Mouse (Mus musculus) gastrocnemius, postnatal 4 days (tissue): ENCODE data around the gene Pde4d. TPM values are rescaled to one million over a fixed set of nuclear protein-coding genes. Genes with fewer than 3 reads are reported as not detected.

Experiments
- DNase-seq, 2 experiments: peaks; one replicate each; pipeline ENCODE4 v3.0.0; 2021 to 2022; ENCODE audit warnings: low spot score in 2 of 2, mixed read lengths in 2 of 2
- total RNA-seq, 2 experiments: library from RNA; stranded (reverse); gene quantifications; 2 replicates each; pipeline ENCODE4 v1.2.3; 2021

Pde4d gene
- total RNA-seq, 2 experiments from 2014 or later, result 67.3 to 73.3 TPM

DNA sequence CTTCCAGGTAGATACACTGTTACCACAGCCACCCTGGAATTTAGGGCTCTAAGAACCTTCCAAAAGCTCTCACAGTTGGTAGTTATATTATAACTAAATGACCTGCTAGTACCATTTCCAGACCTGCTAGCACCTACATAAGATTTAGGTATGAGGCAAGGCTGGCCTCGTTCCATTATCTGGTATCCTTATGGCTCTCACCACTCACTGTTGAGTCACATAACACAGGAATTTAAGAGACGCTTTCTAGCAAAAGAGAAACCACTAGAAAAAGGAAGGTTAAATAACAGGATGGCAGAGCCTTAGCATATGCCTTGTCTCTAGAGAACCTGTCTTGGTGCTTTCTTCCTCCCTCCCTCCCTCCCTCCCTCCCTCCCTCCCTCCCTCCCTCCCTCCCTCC, 910.2 kb downstream of the Pde4d start:
- DNase-seq, result no peak

DNA sequence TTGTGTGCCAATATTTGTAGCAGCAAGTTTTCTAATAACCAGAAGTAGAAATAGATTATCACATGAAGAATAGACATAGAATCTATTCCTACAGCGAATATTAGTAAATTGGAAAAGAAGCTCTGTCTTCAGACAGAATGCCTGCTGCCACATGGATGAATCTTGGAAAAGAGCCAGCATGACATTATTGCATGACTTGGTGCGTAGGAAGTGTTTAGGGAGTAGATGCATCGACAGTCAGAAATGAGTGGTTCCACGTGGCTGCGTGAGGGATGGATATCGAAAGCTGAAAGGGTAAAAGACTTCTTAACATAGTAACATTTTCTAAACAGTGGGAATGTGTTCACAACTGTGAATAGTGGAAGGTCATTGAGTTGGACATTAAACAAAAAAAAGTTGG, 912.6 kb downstream of the Pde4d start:
- DNase-seq, result no peak

DNA sequence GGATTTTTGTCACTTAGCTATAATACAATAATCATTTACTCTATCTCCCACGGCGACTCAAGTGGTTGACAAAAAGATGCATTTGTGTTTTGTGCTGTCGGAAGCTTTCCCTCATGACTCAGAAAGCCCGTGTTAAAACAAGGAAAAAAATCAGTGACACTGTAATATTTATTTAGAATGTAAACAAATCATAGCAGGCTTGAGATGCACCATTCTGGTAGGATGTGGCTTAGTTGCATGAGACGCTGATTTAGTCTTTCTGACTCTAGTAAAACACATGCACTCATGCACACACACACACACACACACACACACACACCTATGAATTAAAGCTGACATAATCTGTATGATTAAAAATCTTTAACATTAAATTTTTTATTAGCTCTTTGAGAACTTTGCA, 924.7 kb downstream of the Pde4d start:
- no peak for DNase-seq

DNA sequence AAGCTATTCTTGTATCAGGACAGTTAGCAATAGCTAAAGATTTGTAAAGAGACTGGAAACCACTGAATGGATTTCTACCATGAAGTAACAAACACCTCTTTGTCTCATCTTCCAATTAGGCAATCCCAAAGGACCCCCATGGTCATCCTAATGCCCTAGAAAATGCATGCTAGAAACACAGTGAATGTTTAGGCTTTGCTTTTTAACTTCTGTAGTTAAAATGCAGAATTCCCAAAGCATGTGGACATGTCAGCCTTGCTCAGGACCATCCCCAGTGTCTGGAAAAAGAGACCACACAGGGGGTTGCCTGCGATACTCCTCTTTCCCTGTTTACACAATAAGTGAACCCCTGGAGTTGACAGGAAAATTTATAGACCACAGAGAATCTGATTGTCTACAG, 926.9 kb downstream of the Pde4d start:
- no peak for DNase-seq

DNA sequence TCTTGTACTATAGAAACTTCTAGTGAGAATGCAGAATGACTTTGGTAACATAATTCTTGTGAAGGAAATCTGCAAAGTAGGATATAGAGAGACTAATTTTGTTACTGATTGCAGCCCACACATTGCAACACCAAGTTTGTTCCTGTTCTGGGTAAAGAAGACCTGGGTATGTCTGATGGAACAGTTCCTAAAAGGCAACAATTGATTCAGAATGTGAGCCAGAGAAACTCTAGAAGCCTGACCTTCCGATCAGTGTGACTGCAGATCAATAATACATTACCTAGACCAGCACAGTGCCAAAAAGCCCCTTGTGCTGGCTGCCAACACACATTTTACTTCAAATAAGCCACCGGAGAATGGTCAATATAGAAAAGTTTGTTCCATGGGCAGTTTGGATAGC, 930.4 kb downstream of the Pde4d start:
- DNase-seq, result no peak

DNA sequence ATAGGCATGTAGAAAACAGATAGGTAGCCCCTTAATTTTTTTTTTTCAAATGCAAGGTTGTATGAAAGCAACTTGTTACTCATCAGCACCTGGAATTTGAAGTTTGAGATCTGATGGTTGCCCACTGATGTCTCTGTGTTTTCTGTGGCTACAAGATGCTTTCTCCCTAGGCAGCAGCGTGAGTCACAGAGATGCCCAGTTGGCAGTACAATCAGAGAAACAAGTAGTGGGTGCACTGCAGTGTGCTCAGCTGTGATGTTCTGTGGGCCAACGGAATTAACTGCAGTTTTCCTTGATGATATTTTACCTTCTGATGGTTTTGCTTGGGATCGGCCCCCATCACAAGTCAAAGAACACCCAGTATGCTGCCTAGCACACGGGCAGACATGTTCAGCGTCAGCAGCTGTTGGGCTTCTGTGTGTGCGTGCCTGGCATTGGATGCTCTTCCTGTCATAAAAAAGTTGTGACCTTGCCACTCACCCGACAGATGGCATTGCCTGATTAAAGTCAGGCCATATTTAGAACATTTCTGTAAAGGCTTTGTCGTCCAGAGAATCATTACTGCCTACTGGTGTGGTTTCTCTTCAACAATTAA, 939.0 kb downstream of the Pde4d start:
- DNase-seq, result no peak

DNA sequence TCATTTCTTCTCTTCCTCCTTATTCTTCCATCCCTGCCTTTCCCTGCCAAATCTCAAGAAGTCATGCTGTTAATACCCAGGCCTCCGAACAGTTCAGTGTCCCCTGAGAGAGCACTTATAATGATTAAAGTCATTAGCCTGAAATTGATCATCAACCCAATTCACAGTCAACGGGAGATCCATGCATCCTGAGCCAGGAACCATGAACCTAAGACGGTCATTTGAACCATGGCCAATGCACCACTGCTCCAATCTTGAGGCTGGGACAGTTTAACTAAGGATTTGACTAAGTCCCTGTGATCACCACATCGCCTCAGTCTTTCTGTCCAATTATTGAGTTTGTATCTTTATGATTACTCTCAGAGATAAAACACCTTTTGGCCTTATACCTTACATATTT, 952.6 kb downstream of the Pde4d start:
- DNase-seq, result no peak

DNA sequence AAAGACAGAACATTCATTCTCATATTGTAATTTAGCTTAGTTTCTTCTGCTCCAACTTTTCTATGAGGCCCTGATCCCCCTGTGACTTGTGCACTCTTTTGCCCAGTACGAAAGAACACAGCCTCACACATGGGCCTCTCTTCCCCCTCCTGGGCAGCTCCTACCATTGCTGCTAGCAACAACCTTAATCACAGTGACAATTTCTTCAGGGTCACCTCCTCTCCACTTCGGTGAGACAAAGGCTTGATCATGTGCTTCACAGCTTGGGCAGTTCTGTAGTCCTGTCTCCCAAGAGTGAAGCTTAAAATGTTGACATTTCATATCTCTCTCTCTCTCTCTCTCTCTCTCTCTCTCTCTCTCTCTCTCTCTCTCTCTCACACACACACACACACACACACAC, 953.2 kb downstream of the Pde4d start:
- DNase-seq, result no peak

DNA sequence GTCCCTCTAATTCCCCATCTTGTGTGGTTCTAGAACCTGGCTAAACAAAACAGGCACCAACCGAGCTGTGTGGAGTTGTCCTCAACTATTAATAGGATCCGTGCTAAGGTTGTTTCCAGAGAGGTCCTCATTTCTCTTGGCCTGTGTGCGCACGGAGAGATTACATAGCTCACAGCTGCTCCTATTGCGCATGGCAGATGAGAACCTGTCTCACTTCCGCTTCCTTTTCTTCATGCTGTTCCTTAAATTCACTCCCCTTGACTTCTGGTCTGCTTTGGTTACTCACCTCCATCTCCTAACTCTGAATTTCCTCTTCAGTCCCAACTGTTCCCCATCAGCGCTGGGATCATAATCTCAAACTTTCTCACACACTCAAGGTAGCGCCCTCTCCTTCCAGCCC, 956.6 kb downstream of the Pde4d start:
- DNase-seq, result no peak

DNA sequence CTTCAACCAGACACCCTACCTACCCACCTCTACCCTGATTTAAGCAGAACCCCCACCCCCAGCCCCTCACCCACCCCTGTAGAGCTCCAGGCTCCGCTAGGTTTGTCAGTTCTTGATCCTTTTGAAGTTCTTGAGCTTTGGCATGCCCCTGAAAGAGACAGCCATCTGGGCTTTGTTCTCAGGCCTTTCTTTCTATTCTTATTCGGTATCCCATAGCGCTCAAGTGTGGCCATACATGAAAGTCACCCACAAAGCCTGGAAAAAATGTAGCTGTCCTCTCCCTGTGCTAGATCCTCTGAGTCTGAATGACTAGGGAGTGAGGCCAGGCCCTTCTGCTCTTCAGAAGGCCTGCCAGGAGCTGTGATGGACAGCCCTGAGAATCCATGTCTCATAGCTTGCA, 957.6 kb downstream of the Pde4d start:
- no peak for DNase-seq

DNA sequence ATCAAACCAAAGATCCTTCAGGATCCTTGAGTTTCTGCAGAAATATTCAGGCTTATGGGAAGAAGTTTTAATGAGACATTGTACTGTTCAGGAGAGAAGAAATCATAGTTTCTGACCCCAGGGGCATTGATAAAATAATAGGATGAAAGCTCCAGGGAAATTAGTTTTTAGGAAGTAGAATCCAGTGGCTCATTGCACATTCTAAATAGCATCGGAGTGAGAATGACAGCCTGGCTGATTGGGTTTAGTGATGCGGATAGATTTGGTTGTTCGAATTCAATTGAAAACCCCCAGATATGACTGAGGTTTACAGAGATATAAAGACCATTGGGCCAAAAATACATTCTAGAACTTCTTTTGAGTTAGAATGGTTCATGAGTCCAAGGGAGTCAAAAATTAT, 970.7 kb downstream of the Pde4d start:
- no peak for DNase-seq

DNA sequence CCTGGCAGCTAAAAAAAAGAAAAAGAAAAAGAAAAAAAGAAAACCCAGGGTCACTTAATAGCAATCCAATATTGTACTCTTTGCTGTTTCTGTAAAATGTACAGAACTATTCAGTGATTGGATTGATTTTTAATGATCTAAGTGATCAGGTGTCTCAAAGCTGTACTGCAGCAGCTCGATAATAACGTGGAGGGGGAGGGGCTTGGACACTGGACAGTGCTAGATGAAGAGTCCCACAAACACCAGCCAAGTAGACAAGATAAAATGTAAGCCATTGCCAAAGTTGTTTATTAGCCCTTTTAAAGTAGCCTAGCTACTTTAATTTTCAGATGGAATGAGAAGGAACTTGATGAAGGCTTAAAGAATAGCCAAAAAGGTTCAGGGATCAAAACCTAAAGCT, 975.2 kb downstream of the Pde4d start:
- DNase-seq, result no peak

DNA sequence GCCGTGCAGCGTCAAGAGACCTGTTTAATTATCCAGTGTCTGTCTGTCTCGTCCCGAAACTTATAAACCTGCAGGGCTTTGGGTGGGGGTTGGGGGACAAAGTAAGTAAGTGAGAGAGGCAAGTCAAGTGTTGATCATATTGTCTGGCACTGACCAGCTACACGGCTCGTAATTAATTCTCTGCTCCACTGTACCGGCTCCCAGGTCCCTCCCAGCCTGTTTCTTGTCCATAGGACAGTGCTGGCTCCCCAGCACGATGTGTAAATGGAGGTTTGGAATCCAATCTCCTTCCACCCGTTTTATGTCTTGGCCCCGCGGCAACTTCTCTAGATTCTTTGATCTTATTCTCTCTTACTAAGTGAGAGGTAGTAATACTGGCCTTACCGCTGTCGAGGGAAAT, 975.8 kb downstream of the Pde4d start:
- no peak for DNase-seq

DNA sequence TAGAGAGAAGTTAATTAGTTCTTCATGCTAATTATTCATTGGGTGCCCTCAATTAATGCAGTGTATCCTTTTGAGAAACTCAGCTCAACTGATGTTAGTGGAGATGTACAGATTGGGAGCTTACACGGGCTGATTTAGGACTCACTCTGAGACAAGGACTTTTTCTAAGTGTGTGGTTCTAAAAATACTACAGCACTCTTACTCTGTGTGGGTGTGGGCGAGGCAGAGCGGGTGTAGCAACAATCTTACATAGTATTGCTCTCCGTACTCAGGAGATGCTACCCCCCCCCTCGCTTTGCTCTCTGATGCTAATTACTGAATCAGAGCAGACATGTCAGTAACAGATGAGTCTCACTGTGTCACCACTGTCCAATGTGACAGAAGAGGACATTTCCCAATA, 976.3 kb downstream of the Pde4d start:
- DNase-seq, result no peak

DNA sequence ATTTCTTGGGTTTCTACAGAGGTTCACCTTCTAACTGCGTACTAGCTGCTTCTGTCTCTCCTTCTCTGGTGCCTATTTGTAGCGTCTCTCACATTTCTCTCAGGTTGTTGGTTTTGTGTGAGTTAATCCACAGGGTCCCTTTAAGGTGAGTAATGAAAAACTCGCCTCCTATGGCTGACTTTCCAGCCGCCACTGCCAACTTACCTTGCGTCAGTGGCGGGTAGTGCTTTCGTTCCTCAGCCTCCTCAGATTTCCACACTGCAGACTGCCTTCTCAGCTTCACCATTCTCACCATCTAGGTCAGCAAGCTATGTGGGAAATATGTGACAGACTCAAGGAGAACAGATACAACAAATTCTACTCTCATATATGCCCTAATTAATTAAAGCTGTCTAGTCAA, 977.8 kb downstream of the Pde4d start:
- DNase-seq, result no peak

DNA sequence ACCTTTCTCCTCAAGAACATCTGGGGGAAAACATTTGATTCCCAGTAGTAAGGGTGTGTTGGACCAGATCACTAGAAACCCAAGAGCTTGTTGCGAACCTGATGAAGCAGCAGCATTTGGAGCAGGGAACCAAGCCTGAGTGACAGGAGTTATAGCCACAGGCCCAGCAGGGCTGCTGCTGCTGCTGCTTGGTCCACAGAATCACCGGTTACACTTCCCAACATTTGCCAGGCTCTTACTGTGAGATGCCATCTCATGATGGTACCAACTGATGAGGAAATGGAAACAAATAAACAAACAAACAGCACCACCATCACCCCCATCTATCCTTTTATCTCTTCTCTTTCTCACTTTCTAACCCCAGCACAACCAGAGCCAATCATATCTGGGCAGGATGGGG, 979.8 kb downstream of the Pde4d start:
- DNase-seq, result no peak

DNA sequence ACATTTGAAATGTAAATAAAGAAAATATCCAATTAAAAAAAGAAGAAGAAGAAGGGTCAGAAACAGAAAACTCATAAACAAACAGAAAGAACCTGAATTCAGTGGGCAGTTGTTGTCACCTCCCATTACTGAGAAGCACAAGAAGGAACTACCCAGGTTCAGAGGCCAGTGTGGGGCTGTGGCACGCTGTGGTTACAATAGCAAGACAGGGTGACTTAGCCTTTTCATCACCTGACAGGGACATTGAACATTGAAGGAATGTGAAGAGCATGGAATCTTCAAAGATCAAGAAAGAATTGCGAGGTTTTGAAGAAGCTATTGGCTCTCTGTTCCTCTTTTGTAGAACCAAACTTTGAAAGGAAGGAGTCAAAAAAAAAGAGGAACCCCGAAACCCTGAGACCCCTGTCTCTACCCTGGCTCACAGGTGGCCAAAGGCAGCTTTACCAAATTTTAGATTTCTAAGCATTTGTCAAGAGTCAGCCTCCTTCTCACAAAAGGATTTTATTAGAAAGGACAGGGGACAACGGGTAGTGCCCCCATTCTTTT, 987.6 kb downstream of the Pde4d start:
- DNase-seq, result no peak

DNA sequence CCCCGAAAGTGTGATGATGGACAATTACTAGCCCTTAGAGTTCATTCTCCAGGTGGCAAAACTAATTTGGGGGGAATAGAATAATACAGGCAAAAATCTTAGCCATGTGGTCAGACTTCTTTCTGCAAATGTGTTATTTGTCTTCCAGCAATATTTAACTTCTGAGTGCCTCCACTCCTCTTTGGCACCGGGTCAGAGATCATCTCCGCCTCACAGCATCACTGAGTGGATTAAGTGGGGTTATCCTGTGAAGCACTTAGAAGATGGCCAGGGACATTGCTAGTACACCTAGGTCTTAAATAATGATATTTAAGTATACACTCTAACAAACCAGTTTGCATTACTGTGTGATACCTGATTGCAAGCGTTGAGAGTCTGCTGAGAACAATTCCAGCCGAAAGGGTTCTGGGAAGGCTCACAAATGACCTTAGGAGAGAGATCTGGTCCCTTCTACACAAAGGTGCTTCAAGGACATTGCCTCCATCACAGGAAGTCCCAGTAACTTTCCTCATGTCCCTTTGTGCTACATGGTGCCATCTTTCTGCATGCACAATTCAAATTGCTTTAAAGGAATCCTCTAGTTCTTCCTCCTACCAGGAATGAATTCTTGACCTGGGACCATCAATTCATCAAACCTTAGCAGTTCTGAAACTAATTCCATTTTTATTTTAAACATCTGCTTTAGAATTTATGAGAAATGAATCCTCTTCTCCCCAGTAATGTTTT, 989.9 kb downstream of the Pde4d start:
- DNase-seq, result no peak

DNA sequence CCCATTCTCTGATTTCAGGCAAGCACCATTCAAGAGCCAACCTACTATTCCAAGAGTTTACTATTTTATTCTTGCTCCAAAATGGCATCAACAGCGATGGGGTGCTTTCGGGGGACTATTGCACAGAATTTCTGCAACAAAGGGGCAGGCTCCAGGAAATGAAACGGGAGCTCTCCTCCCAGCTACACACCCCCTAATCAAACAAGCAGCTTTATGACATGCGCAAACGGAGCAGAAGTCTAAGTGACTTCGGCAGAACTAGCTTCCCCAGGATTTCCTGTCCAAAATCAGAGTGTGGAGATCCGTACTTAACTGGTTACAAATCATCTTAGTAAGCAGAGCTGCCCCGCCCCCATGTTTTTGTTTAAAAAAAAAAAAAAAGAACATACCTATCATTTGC, 990.6 kb downstream of the Pde4d start:
- DNase-seq, result peak; percentile 22 to 51

DNA sequence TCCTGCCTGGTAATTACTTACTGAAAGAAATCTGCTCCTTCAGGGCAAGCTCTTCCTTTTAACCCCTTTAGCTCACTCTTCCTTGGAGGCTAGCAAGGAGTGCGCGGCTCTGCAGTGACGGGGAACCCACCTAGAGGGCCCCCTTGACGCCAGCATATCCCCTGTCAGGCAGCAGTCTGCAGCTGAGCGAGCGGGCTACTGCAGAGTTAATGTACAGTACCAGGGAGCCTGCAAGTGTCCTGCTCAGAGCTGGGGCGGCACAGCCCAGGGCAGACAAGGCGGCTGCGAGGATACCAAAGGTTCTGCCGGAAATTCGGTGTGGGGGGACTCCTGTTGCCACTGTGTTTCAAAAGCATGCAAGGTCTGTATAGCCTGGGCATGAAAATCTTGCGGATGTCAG, 991.1 kb downstream of the Pde4d start:
- peak; percentile 59 to 76 for DNase-seq

DNA sequence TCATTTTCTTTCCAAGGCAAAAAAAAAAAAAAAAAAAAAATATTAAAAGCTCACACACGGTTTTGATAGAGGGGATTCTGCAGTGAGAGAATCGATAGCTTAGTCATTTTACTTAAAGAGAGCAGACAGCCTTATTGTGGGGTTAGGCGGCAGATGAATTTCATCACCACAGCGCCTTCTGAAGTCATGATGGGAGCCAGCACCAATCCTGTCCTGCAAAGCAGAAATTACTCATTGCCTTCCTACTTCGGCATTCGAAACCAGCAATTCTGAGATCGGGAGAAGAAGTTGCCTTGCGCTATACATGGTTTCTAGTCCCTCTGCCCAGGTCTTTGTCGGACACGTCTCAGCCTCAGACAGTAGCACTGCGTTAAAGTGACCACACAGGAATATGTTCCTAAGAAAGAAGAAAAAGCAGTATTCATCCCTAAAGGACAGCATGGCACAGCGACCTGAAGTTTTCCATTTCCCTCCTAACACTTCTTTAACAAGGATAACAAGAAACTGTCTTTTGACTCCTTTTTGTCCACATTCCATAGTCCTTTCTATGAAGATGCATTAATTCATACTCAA, 991.7 kb downstream of the Pde4d start:
- DNase-seq, result peak in 1 of 2 experiments; percentile 14

DNA sequence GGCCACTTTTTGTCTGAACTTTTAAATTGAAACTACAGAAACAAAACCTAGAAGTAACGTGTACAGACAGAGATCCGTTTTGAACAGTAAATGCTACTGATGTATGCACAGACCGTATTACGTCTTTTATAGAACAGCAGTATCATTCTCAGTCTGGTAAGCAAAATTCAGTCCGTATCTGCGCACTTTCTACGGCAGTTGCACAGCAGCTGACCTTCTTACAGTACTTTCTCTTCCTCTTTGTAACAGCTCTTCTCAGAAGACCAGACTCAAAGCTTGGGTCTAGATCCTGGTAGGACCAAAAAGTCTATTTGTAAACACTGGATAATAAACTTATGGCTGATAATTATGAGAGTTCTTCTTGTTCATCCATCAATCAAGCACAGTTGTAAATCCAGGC, 996.4 kb downstream of the Pde4d start:
- no peak for DNase-seq

DNA sequence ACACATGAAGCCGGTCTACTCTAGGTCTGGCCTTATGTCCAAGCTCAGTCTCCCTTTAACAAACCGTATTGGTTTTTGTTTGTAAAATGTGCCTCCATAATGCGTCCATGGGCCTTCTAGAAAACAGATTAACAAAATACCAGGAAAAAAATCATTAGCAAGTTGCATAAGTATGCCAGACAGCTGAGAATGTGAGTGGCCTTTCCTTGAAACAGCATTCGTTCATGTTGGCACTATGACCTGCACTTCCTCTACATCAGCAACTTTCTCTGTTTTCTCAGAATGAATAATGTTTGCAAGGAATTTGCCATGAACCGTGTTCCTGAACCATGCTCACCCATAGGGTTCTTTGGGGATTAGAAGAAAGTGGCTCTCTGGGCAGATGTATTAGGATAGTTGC, 998.4 kb downstream of the Pde4d start:
- no peak for DNase-seq
